Mouse (Mus musculus) lung, adult 2 months (tissue): ENCODE measurements around the gene Vpreb3.

Experiments
- CTCF ChIP-seq: fragments of 200-500 bp; IDR thresholded peaks from 2 replicates; pipeline ENCODE4 v1.5.1; 2011; ENCODE audit warnings: mild to moderate bottlenecking, low read length, control low read depth; ENCODE audit not compliant: insufficient read depth
- POLR2A ChIP-seq: fragments of 200-500 bp; IDR thresholded peaks from 2 replicates; pipeline ENCODE4 v1.6.1; 2011; ENCODE audit warnings: low read depth, mild to moderate bottlenecking, control low read depth, low read length, borderline replicate concordance; ENCODE audit errors: extremely low read depth

GRCm38 (mm10) chr10:75932081-75932678 is 10.7 kb upstream of the Vpreb3 start:
- TF ChIP-seq CTCF (no peak), POLR2A (peak; percentile 65; the same call in 1 of the 2 replicates)
